Mouse (Mus musculus) embryonic facial prominence, embryonic 13.5 days (tissue): ENCODE results near the gene Gm28048. TPM values are rescaled to one million over a fixed set of nuclear protein-coding genes. Genes with fewer than 3 reads are reported as not detected.

Source experiments
- ATAC-seq: fragments of 200-750 bp; cut with Nextera tagmentation; 2 replicates; pipeline ENCODE4 v1.8.0; 2017; ENCODE audit warnings: low read depth; ENCODE audit not compliant: insufficient number of reproducible peaks, insufficient read depth, low FRiP score, low TSS enrichment
- H3K27ac ChIP-seq: fragments of 300-500 bp; sonication (generic); 2 replicates; pipeline ENCODE4 v1.5.1; 2015; ENCODE audit warnings: moderate library complexity, mild to moderate bottlenecking, inconsistent platforms
- H3K27me3 ChIP-seq: fragments of 300-500 bp; sonication (generic); 2 replicates; pipeline ENCODE4 v1.6.1; 2015; ENCODE audit warnings: mild to moderate bottlenecking, inconsistent platforms
- H3K36me3 ChIP-seq: fragments of 300-500 bp; sonication (generic); 2 replicates; pipeline ENCODE4 v1.6.1; 2015; ENCODE audit warnings: mild to moderate bottlenecking, inconsistent platforms
- H3K4me1 ChIP-seq: fragments of 300-500 bp; sonication (generic); 2 replicates; pipeline ENCODE4 v1.6.1; 2015; ENCODE audit warnings: inconsistent platforms
- H3K4me2 ChIP-seq: fragments of 300-500 bp; sonication (generic); 2 replicates; pipeline ENCODE4 v1.6.1; 2015; ENCODE audit warnings: moderate library complexity, mild to moderate bottlenecking, inconsistent platforms
- H3K4me3 ChIP-seq: fragments of 300-500 bp; sonication (generic); 2 replicates; pipeline ENCODE4 v1.5.1; 2015; ENCODE audit warnings: mild to moderate bottlenecking, inconsistent platforms
- H3K9ac ChIP-seq: fragments of 300-500 bp; sonication (generic); 2 replicates; pipeline ENCODE4 v1.6.1; 2015; ENCODE audit warnings: mild to moderate bottlenecking, inconsistent platforms
- H3K9me3 ChIP-seq: fragments of 300-500 bp; sonication (generic); 2 replicates; pipeline ENCODE4 v1.6.1; 2016; ENCODE audit warnings: inconsistent platforms
- WGBS: fragments of 180-500 bp; shearing (Covaris S2); methylation state at CpG from one replicate; pipeline ENCODE4 v1.1.7; 2015; ENCODE audit warnings: mixed read lengths; 5-methylcytosine and 5-hydroxymethylcytosine counted together
- polyA plus RNA-seq: library from polyadenylated mRNA; unstranded; fragments of >200 nt; fragmentation: Nextera tagmentation; extraction: Ambion mirVana; gene quantifications from 2 replicates; pipeline ENCODE4 v1.2.1, GENCODE M21; 2015

Gene Gm28048
- polyA plus RNA-seq, 1 experiment from 2014 or later = 8.6 TPM

- WGBS = 96% methylated on average over 4 of the region's 4 CpGs
- Histone ChIP-seq H3K9me3 (no peaks in the 10 kb centered on the region), H3K36me3 (no peaks in the 10 kb centered on the region), H3K4me1 (no peaks in the 10 kb centered on the region), H3K27me3 (no peaks in the 10 kb centered on the region), H3K4me3 (no peak overlapping the region), H3K4me2 (no peak overlapping the region), H3K9ac (no peak overlapping the region), H3K27ac (no peak overlapping the region)
- no peak for ATAC-seq
Observed at GRCm38 (mm10) chr11:22937716-22938316, 44.1 kb downstream of the Gm28048 start.

DNA sequence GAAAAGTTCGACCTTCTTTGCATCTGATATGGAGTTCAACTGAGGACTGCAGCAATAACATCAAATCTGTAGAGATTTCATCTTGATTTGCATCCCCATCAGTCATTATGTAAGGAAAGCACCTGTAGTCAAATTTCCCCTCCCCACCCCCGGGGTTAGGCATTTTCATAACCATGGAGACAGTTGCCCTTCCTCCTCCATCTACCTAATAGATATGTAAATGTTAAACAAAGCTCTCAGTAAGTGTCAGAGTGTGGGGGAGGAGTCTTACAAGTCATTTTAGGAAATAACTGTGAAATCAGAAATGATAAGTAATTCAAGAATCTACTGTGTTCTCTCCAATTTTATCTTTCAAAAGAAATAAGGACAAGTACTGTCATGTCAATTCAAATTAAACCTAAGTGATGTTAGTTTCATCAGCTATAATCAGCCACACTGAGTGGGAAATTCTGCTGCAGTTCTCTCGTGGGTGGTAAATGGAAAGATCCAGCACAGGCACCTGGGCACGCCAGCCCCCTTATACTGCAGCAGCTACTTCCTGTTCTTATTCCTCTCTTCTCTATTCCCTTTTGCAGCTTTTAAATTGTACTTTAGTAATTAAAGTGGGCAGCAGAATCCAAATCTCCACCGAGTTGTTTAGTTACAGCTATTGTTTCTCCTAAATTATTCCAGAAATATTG, 45.3 kb downstream of the Gm28048 start:
- no peak overlapping the region for H3K9ac ChIP-seq
- H3K36me3 ChIP-seq = no peaks in the 10 kb centered on the region
- 58% methylated on average over 5 of the region's 5 CpGs for WGBS
- no peaks in the 10 kb centered on the region for H3K9me3 ChIP-seq
- no peaks in the 10 kb centered on the region for H3K27me3 ChIP-seq
- H3K4me2 ChIP-seq = no peak overlapping the region
- H3K4me1 ChIP-seq = no peaks in the 10 kb centered on the region
- ATAC-seq = no peak
- H3K4me3 ChIP-seq = no peak overlapping the region
- no peak overlapping the region for H3K27ac ChIP-seq

GRCm38 (mm10) chr11:22932167-22932566, 49.7 kb downstream of the Gm28048 start:
- H3K36me3 ChIP-seq = no peaks in the 10 kb centered on the region
- H3K27ac ChIP-seq = no peak overlapping the region
- no peaks in the 10 kb centered on the region for H3K27me3 ChIP-seq
- 0 out of 2 replicates have a peak, but pooled peaks cover 5% of the 10 kb centered on the region for H3K4me1 ChIP-seq
- H3K9ac ChIP-seq = no peak overlapping the region
- no peaks in the 10 kb centered on the region for H3K9me3 ChIP-seq
- no peak overlapping the region for H3K4me3 ChIP-seq
- ATAC-seq = no peak
- H3K4me2 ChIP-seq = no peak overlapping the region

- no peak overlapping the region for H3K27ac ChIP-seq
- H3K4me2 ChIP-seq = no peak overlapping the region
- H3K9ac ChIP-seq = no peak overlapping the region
- H3K27me3 ChIP-seq = no peaks in the 10 kb centered on the region
- H3K36me3 ChIP-seq = no peaks in the 10 kb centered on the region
- H3K4me3 ChIP-seq = no peak overlapping the region
- no peak for ATAC-seq
- 90% methylated on average over 2 of the region's 2 CpGs for WGBS
- no peaks in the 10 kb centered on the region for H3K9me3 ChIP-seq
- H3K4me1 ChIP-seq = 0 out of 2 replicates have a peak, but pooled peaks cover 5% of the 10 kb centered on the region
Observed at GRCm38 (mm10) chr11:22931320-22931905, 50.5 kb downstream of the Gm28048 start.

- no peaks in the 10 kb centered on the region for H3K27me3 ChIP-seq
- no peak overlapping the region for H3K4me2 ChIP-seq
- H3K9me3 ChIP-seq = no peaks in the 10 kb centered on the region
- H3K36me3 ChIP-seq = no peaks in the 10 kb centered on the region
- H3K9ac ChIP-seq = no peak overlapping the region
- no peak overlapping the region for H3K27ac ChIP-seq
- no peak overlapping the region for H3K4me3 ChIP-seq
- 0 out of 2 replicates have a peak, but pooled peaks cover 5% of the 10 kb centered on the region for H3K4me1 ChIP-seq
- no peak for ATAC-seq
- 57% methylated on average over 2 of the region's 2 CpGs for WGBS
Observed at GRCm38 (mm10) chr11:22930129-22930528, 51.8 kb downstream of the Gm28048 start.

DNA sequence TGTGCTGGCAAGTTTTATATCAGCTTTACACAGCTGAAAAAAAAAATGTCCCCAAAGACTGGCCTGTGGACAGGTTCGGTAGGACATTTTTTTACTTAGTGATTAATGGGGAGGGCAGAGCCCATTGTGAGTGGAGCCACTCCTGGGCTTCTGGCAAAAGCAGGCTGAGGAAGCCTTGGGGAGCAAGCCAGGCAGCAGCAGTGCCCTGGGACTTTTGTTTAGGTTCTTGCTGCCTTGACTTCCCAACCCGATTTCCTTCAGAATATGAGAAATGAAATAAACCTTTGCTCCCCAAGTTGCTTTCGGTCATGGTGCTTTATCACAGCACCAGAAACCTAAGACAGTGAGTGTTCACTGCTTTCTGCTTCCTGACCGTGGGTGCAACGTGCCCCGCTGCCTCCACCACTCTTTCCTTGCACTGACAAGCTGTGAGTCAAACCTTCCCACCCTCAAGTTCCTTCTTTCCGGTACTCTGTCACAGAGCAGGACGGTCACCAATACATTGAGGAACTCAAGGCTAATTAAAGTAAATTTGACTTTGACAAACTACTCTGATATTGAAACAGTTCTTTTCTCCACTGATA, 53.2 kb downstream of the Gm28048 start:
- no peak for ATAC-seq
- Histone ChIP-seq H3K4me2 (no peak overlapping the region), H3K9ac (no peak overlapping the region), H3K27me3 (no peaks in the 10 kb centered on the region), H3K36me3 (no peaks in the 10 kb centered on the region), H3K9me3 (no peaks in the 10 kb centered on the region), H3K27ac (no peak overlapping the region), H3K4me3 (no peak overlapping the region), H3K4me1 (0 out of 2 replicates have a peak, but pooled peaks cover 5% of the 10 kb centered on the region)
- 86% methylated on average over 8 of the region's 8 CpGs for WGBS

DNA sequence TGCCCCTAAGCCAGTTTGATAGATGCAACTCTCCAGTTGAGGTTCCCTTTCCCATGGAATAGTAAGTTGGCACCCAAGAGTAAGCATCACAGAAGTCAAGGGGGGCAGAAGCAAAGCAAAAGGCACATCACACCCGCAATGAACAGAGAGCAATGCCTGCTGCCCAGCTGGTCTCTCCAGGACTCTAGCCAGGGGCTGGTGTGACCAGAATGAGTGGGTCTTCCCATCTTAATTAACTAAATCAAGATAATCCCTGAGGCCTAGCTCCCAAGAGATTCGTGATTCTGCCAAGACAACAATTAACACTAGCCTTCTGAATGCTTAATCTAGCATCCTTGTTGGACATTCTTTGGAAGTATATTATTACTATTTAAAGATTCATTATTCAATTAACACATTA, 58.3 kb downstream of the Gm28048 start:
- Histone ChIP-seq H3K27me3 (no peaks in the 10 kb centered on the region), H3K4me2 (no peak overlapping the region), H3K27ac (no peak overlapping the region), H3K9me3 (no peaks in the 10 kb centered on the region), H3K4me1 (no peaks in the 10 kb centered on the region), H3K4me3 (no peak overlapping the region), H3K9ac (no peak overlapping the region), H3K36me3 (no peaks in the 10 kb centered on the region)
- ATAC-seq = no peak
- 82% methylated on average over 2 of the region's 2 CpGs for WGBS

GRCm38 (mm10) chr11:22922546-22922945, 59.3 kb downstream of the Gm28048 start:
- no peaks in the 10 kb centered on the region for H3K4me1 ChIP-seq
- H3K4me2 ChIP-seq = no peak overlapping the region
- H3K36me3 ChIP-seq = no peaks in the 10 kb centered on the region
- WGBS = 68% methylated on average over 2 of the region's 2 CpGs
- H3K4me3 ChIP-seq = no peak overlapping the region
- H3K27ac ChIP-seq = no peak overlapping the region
- H3K9me3 ChIP-seq = no peaks in the 10 kb centered on the region
- H3K27me3 ChIP-seq = no peaks in the 10 kb centered on the region
- no peak overlapping the region for H3K9ac ChIP-seq
- ATAC-seq = no peak

DNA sequence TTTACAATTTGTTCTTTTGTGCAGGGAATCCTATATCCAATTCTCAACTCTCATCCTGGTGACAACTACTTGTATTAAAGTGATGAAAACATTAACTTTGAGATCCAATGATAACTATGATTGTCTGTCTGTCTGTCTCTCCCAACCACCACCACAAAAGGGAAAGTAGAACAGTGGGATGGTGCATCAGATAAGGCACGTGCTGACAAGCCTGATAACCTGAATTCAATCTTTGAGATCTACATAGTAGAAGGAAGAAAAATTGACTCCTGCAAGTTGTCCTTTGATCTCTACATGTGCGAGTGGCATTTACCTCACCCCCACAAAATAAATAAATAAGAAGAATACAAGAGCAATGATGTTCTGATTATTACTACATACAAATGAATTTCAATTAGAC, 62.6 kb downstream of the Gm28048 start:
- Histone ChIP-seq H3K9ac (no peak overlapping the region), H3K4me3 (no peak overlapping the region), H3K27ac (no peak overlapping the region), H3K27me3 (no peaks in the 10 kb centered on the region), H3K4me1 (no peaks in the 10 kb centered on the region), H3K36me3 (no peaks in the 10 kb centered on the region), H3K9me3 (no peaks in the 10 kb centered on the region), H3K4me2 (no peak overlapping the region)
- ATAC-seq = no peak
- 66% methylated on average over 2 of the region's 2 CpGs for WGBS

DNA sequence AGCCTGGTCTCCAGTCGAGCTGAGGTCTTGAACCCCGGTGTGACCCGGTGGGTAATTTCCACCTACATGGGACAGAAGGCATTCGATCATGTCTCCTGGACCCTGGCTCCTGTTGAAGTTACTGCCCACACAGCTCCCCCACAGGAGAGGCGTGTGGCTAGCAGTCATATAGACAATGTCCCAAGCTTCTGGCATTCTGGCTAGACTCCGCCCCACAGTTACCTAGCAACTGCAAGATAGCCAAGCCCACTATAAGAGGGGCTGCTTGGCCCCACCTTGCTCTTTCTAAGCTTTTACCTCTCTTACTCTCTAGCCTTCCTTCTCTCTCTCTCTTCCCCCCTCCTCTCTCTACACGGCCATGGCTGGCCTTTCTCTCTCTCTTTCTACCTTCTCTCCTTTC, 64.1 kb downstream of the Gm28048 start:
- no peak overlapping the region for H3K4me2 ChIP-seq
- no peak for ATAC-seq
- H3K27ac ChIP-seq = no peak overlapping the region
- no peaks in the 10 kb centered on the region for H3K4me1 ChIP-seq
- H3K27me3 ChIP-seq = no peaks in the 10 kb centered on the region
- no peak overlapping the region for H3K4me3 ChIP-seq
- no peaks in the 10 kb centered on the region for H3K36me3 ChIP-seq
- no peaks in the 10 kb centered on the region for H3K9me3 ChIP-seq
- H3K9ac ChIP-seq = no peak overlapping the region
- WGBS = 93% methylated on average over 7 of the region's 7 CpGs

DNA sequence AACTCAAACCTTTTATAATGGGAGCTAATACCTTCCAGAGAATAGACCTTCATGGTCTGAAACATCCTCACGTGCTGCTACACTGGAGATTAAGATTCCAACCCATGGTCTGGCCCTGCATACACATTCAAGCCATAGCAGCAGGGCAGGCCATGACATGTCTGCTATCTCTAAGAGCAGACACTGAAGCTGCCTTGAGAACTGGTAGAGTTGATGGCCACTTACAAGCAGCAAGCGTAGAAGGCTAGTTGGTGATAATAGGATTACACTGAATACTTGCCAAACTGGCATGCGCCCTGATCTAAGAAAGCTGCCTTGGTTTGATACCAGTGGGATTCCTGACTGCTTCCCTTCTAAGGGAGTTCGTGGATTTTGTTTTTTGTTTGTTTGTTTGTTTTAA, 68.1 kb downstream of the Gm28048 start:
- 76% methylated on average over 4 of the region's 4 CpGs for WGBS

GRCm38 (mm10) chr11:22911831-22912230, 70.1 kb downstream of the Gm28048 start:
- H3K9ac ChIP-seq = no peak overlapping the region
- no peaks in the 10 kb centered on the region for H3K4me1 ChIP-seq
- ATAC-seq = no peak
- no peaks in the 10 kb centered on the region for H3K36me3 ChIP-seq
- WGBS = 95% methylated on average over 7 of the region's 7 CpGs
- H3K9me3 ChIP-seq = no peaks in the 10 kb centered on the region
- no peaks in the 10 kb centered on the region for H3K27me3 ChIP-seq
- no peak overlapping the region for H3K4me3 ChIP-seq
- H3K4me2 ChIP-seq = no peak overlapping the region
- H3K27ac ChIP-seq = no peak overlapping the region

More for the DNA sequence above, 68.1 kb downstream of the Gm28048 start:
- Histone ChIP-seq H3K9ac (no peak overlapping the region), H3K27ac (no peak overlapping the region), H3K36me3 (no peaks in the 10 kb centered on the region), H3K9me3 (no peaks in the 10 kb centered on the region), H3K4me2 (no peak overlapping the region), H3K27me3 (no peaks in the 10 kb centered on the region), H3K4me3 (no peak overlapping the region), H3K4me1 (no peaks in the 10 kb centered on the region)
- no peak for ATAC-seq
